Mouse (Mus musculus) brain, embryonic 14.5 days (tissue): ENCODE measurements around the gene Capn12.

Source experiments
- CTCF ChIP-seq: fragments of 200-500 bp; IDR thresholded peaks from 2 replicates; pipeline ENCODE4 v1.5.1; 2012; ENCODE audit warnings: inconsistent platforms, mild to moderate bottlenecking, moderate library complexity, borderline replicate concordance; ENCODE audit not compliant: insufficient read depth, insufficient read length; ENCODE audit errors: extremely low read depth
- POLR2A ChIP-seq: fragments of 200-500 bp; IDR thresholded peaks from 2 replicates; pipeline ENCODE4 v1.6.1; 2012; ENCODE audit warnings: mild to moderate bottlenecking, inconsistent platforms, borderline replicate concordance; ENCODE audit not compliant: poor library complexity, insufficient read depth, insufficient read length, severe bottlenecking; ENCODE audit errors: extremely low read depth

GRCm38 (mm10) chr7:28941129-28941528 lies 59.9 kb downstream of the Capn12 start:
- no peak for TF ChIP-seq CTCF
- TF ChIP-seq POLR2A = no peak
